Mouse (Mus musculus) CH12.LX (cell line): Measurements from ENCODE around the gene Atxn10. TPM values are rescaled to one million over a fixed set of nuclear protein-coding genes. Genes with fewer than 3 reads are reported as not detected.

Experiments used
- DNase-seq: peaks from one replicate; pipeline ENCODE4 v3.0.0-alpha.2; 2013; ENCODE audit errors: extremely low read depth
- H3K27ac ChIP-seq: 2 replicates; pipeline ENCODE4 v1.5.1; 2012; ENCODE audit warnings: low read depth, mild to moderate bottlenecking, control low read depth, moderate library complexity; ENCODE audit not compliant: insufficient read depth
- H3K27me3 ChIP-seq: replicated peaks from 2 replicates; pipeline ENCODE3; 2012; ENCODE audit warnings: inconsistent platforms
- H3K36me3 ChIP-seq, 2 experiments: replicated peaks in 1 of 2; 2 replicates each; pipeline versions ENCODE3 to v1.6.1; 2012; ENCODE audit warnings: inconsistent platforms in 1 of 2, low read length in 1 of 2, mild to moderate bottlenecking in 1 of 2, mixed read lengths in 1 of 2, moderate library complexity in 1 of 2; ENCODE audit not compliant: control insufficient read depth in 1 of 2, insufficient read depth in 1 of 2
- H3K4me1 ChIP-seq, 2 experiments: 2 replicates each; pipeline ENCODE4 v1.6.1; 2012; ENCODE audit warnings: inconsistent platforms in 1 of 2, moderate library complexity in 1 of 2; ENCODE audit not compliant: insufficient read depth in 2 of 2, control insufficient read depth in 1 of 2
- H3K4me2 ChIP-seq: 2 replicates; pipeline ENCODE4 v1.6.1; 2012; ENCODE audit warnings: low read depth, mild to moderate bottlenecking, control low read depth; ENCODE audit not compliant: poor library complexity, insufficient read depth, severe bottlenecking
- H3K4me3 ChIP-seq, 3 experiments: fragments of 150-350 bp in 1 of 3; sonication (generic) in 1 of 3; replicated peaks in 1 of 3; 2 replicates each; pipeline versions ENCODE3 to v1.5.1; 2011 to 2012; ENCODE audit warnings: low read depth in 2 of 3, low read length in 2 of 3, mild to moderate bottlenecking in 2 of 3, moderate library complexity in 2 of 3, control low read depth in 1 of 3, improper control_type of control experiment in 1 of 3, inconsistent platforms in 1 of 3, mixed read lengths in 1 of 3; ENCODE audit not compliant: poor library complexity in 1 of 3
- H3K79me2 ChIP-seq: replicated peaks from 2 replicates; pipeline ENCODE4 v1.6.1; 2012; ENCODE audit warnings: mild to moderate bottlenecking, moderate library complexity; ENCODE audit not compliant: control insufficient read depth, poor library complexity, insufficient read depth, severe bottlenecking; ENCODE audit errors: extremely low read depth
- H3K9ac ChIP-seq: 2 replicates; pipeline ENCODE4 v1.6.1; 2012; ENCODE audit warnings: low read depth, mild to moderate bottlenecking, control low read depth, moderate library complexity; ENCODE audit not compliant: insufficient read depth
- H3K9me3 ChIP-seq: replicated peaks from 2 replicates; pipeline ENCODE3; 2012; ENCODE audit warnings: low read length, inconsistent platforms, mixed read lengths
- BHLHE40 ChIP-seq: IDR thresholded peaks from 2 replicates; pipeline ENCODE4 v1.6.1; 2011; ENCODE audit warnings: mild to moderate bottlenecking, low read depth, low read length, improper control_type of control experiment
- CHD2 ChIP-seq: IDR thresholded peaks from 2 replicates; pipeline ENCODE4 v1.6.1; 2011; ENCODE audit warnings: low read length, improper control_type of control experiment
- ELF1 ChIP-seq: IDR thresholded peaks from 2 replicates; pipeline ENCODE4 v1.6.1; 2014; ENCODE audit warnings: low read depth, mild to moderate bottlenecking, inconsistent platforms, low read length, improper control_type of control experiment
- GABPA ChIP-seq: IDR thresholded peaks from 2 replicates; pipeline ENCODE4 v1.6.1; 2012; ENCODE audit warnings: low read depth, low read length, improper control_type of control experiment, inconsistent platforms; ENCODE audit not compliant: insufficient replicate concordance
- IRF4 ChIP-seq: IDR thresholded peaks from 2 replicates; pipeline ENCODE4 v1.6.1; 2014; ENCODE audit warnings: low read depth, mild to moderate bottlenecking, inconsistent platforms, low read length, improper control_type of control experiment
- MAFK ChIP-seq: IDR thresholded peaks from 2 replicates; pipeline ENCODE4 v1.6.1; 2011; ENCODE audit warnings: low read length, improper control_type of control experiment; ENCODE audit not compliant: insufficient replicate concordance
- MAX ChIP-seq: IDR thresholded peaks from 2 replicates; pipeline ENCODE4 v1.6.1; 2011; ENCODE audit warnings: low read length, improper control_type of control experiment
- NELFE ChIP-seq: IDR thresholded peaks from 2 replicates; pipeline ENCODE4 v1.6.1; 2011; ENCODE audit warnings: low read depth, low read length, improper control_type of control experiment
- RCOR1 ChIP-seq: conservative IDR thresholded peaks from 2 replicates; pipeline ENCODE4 v1.6.1; 2012; ENCODE audit warnings: low read depth, mild to moderate bottlenecking, inconsistent platforms, low read length, improper control_type of control experiment
- TCF12 ChIP-seq: IDR thresholded peaks from 2 replicates; pipeline ENCODE4 v1.6.1; 2014; ENCODE audit warnings: low read depth, mild to moderate bottlenecking, inconsistent platforms, low read length, improper control_type of control experiment
- USF1 ChIP-seq: IDR thresholded peaks from 2 replicates; pipeline ENCODE4 v1.6.1; 2014; ENCODE audit warnings: low read depth, mild to moderate bottlenecking, inconsistent platforms, low read length, improper control_type of control experiment
- dilution Hi-C: fragments of 300-500 bp; cut with MboI; formaldehyde crosslinking; loops from 2 replicates; pipeline ENCODE4 v1.14.3; 2020; ENCODE audit warnings: low sequenced_read_pairs; ENCODE audit not compliant: extremely low pct_unique_long_range_greater_than_20kb, extremely low pct_ligation_motif_present
- in situ Hi-C: fragments of 300-500 bp; cut with MboI; formaldehyde crosslinking; loops from 3 replicates; pipeline ENCODE4 v1.14.3; 2019; ENCODE audit warnings: low sequenced_read_pairs, low pct_ligation_motif_present, low pct_unique_long_range_greater_than_20kb, mixed read lengths
- polyA plus RNA-seq: library from polyadenylated mRNA; unstranded; fragments of >175 nt; gene quantifications from 2 replicates; pipeline ENCODE4 v1.2.1, GENCODE M21; 2012; ENCODE audit warnings: low read depth; ENCODE audit not compliant: insufficient read length
- total RNA-seq, 2 experiments: library from RNA; depleted of rRNA; stranded (reverse); fragments of 300-350 nt in 1 of 2; fragments of >200 nt in 1 of 2; gene quantifications; 2 replicates each; pipeline ENCODE4 v1.2.3; 2012 to 2014

Atxn10 gene
- total and polyA plus RNA-seq, 3 experiments, result 81.7 to 151 (median 101) TPM

- peak; percentile 68 for DNase-seq
- in situ Hi-C loops, result loop anchor here (5.0 kb wide), 1 partner anchor 35 kb away; no protein-coding TSS in a partner anchor
- Histone ChIP-seq H3K9me3 (peaks cover 14% of the 10 kb centered on the region), H3K79me2 (no peaks in the 10 kb centered on the region), H3K4me2 (no peak overlapping the region), H3K9ac (no peak overlapping the region), H3K27ac (no peak overlapping the region), H3K4me1 (peaks cover 4 to 10% of the 10 kb centered on the region in 2 experiments), H3K4me3 (no peak overlapping the region), H3K27me3 (peaks cover 6% of the 10 kb centered on the region), H3K36me3 (no peaks in the 10 kb centered on the region)
- dilution Hi-C loops, result no loop called here
- TF ChIP-seq MAX (0 out of 2 replicates have a peak, but pooled peaks have one; percentile 13), BHLHE40 (peak; percentile 81), ELF1 (peak; percentile 51), IRF4 (0 out of 2 replicates have a peak, but pooled peaks have one; percentile 8), CHD2 (no peak)
- TF ChIP-seq, all 38 proteins: peak for 4
These were observed 28.9 kb upstream of the Atxn10 start for GRCm38 (mm10) chr15:85307061-85307660.

GRCm38 (mm10) chr15:85311058-85311657, 24.9 kb upstream of the Atxn10 start:
- no peak overlapping the region for H3K4me2 ChIP-seq
- no peak for TF ChIP-seq RCOR1
- TF ChIP-seq GABPA, result no peak
- TF ChIP-seq NELFE, result no peak
- no peak for TF ChIP-seq BHLHE40
- TF ChIP-seq MAFK, result no peak
- TF ChIP-seq MAX, result no peak
- TF ChIP-seq USF1, result no peak
- TF ChIP-seq TCF12, result no peak
- in situ Hi-C loops (loop anchor here (5.0 kb wide), 1 partner anchor 266 kb away; no protein-coding TSS in a partner anchor), dilution Hi-C loops (no loop called here)
- H3K27ac ChIP-seq, result no peak overlapping the region
- H3K79me2 ChIP-seq, result no peaks in the 10 kb centered on the region
- H3K4me3 ChIP-seq, result no peak overlapping the region
- no peaks in the 10 kb centered on the region for H3K36me3 ChIP-seq
- H3K27me3 ChIP-seq, result peaks cover 20% of the 10 kb centered on the region
- no peak for DNase-seq
- no peak overlapping the region for H3K9ac ChIP-seq
- peaks cover 9% of the 10 kb centered on the region for H3K9me3 ChIP-seq
- H3K4me1 ChIP-seq, result peaks cover 4 to 10% of the 10 kb centered on the region in 2 experiments
